Mouse (Mus musculus) E14TG2a.4 (cell line): Measurements from ENCODE around the gene Idh3a.
"Not testable (repeated sequence)": the region's sequence is repeated elsewhere in the genome, so short reads cannot be mapped to it uniquely, and the experiment has no call there.

Source experiments
- CTCF ChIP-seq: conservative IDR thresholded peaks from 2 replicates; pipeline ENCODE4 v1.5.1; 2014; ENCODE audit warnings: low read length
- NANOG ChIP-seq: IDR thresholded peaks from 2 replicates; pipeline ENCODE4 v1.6.1; 2014; ENCODE audit warnings: borderline replicate concordance, low read length, mixed read lengths
- POU5F1 ChIP-seq: IDR thresholded peaks from 2 replicates; pipeline ENCODE4 v1.6.1; 2014; ENCODE audit warnings: low read length, borderline replicate concordance

DNA sequence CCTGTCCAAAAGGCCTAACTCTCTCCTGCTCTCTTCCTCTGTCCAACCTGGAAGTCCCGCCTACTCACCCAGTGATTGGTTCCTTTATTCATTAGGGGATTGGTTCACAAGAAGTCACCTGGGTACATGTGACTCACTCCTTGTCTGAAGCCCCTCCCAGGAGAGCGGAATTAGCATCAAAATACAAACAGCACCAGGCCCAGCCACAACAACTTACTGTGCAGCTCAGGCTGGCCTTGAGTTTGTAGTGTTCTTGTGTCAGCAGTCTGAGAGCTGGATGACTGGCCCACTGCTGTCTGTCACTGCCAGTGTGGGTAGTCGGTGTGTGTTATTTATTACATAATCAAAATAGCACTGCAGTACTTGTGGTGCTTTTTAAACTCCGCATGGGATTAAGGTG is 7.5 kb downstream of the Idh3a start:
- not testable (repeated sequence) for TF ChIP-seq CTCF, POU5F1, NANOG
